Mouse (Mus musculus): ENCODE measurements around the gene Clcn2. TPM values are rescaled to one million over a fixed set of nuclear protein-coding genes. Genes with fewer than 3 reads are reported as not detected.

The Clcn2 gene
- total RNA-seq, 2 experiments from 2014 or later: 74.8 to 79.3 TPM

- intact Hi-C loops (cut with DNase I): no loop called here
- H3K27ac ChIP-seq: no peak overlapping the region
- DNase-seq (ENCODE audit: extremely low spot score in 1 of 2, low spot score in 2 of 2): peak in 1 of 2 experiments; percentile 38
- H3K4me3 ChIP-seq: no peak overlapping the region
- TF ChIP-seq CTCF (IDR thresholded peaks at IDR 0.05): peak; percentile 71
Observed at GRCm38 (mm10) chr16:20708939-20709734, 8.4 kb downstream of the Clcn2 start.

- peak overlapping the region; percentile 12 for H3K27ac ChIP-seq
- intact Hi-C loops (cut with DNase I): no loop called here
- no peak for TF ChIP-seq CTCF (IDR thresholded peaks at IDR 0.05)
- H3K4me3 ChIP-seq: no peak overlapping the region
- DNase-seq (ENCODE audit: extremely low spot score in 1 of 2, low spot score in 2 of 2): no peak
Observed at GRCm38 (mm10) chr16:20708220-20708938, 9.2 kb downstream of the Clcn2 start.

DNA sequence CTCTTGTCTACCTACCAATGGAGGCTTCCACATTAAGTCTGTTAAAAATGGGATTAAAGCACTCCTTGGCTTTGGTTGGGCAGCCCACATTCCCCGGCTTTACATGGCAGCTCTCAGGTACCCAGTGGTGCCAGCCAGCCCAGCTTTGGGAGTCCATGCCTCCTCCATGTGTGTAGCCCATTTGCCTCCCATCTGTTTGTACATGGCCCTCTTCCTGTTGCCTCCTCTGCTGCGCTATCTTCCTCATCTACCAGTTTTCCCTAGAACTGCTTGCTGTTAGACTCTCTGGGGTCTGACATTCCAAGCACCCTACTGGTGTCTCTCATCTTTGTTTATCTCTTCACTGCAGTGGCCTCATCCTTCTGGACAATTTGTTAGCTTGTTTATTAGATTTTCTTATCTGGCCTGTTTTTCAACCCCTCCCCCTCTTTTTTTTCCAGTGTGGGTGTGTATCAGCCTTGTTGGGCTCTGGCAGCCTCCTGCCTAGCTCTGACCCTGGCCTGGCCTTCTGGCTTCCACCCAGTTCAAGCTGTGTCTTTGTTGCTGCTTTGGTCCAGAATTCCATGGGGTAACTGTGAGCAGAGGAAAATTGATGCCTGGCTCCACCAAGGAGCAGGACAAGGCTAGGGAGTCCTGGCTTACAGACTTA lies 11.0 kb downstream of the Clcn2 start:
- DNase-seq (ENCODE audit: extremely low spot score in 1 of 2, low spot score in 2 of 2): peak in 1 of 2 experiments; percentile 22
- H3K4me3 ChIP-seq: no peak overlapping the region
- TF ChIP-seq CTCF (IDR thresholded peaks at IDR 0.05): no peak
- intact Hi-C loops (cut with DNase I): no loop called here
- peak overlapping the region; percentile 6; the same call in 1 of the 2 replicates for H3K27ac ChIP-seq

DNA sequence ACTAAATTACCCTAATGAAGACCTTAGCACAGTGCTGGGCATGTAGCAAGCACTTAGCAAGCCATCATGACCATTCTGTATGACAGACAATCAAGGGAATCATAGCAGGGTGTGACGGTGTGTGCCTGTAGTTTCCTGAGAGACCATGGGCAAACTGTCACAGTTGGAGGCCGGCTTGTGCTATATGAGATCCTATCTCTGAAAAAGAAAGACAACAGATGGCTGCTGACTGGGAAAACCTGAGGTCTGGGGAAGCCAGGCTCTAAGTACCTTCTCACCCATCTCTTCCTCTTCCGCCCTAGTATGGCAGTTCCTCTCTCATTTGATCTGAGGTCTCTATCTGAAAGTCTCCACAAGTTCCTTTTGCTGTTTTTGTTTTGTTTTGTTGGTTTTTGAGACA lies 11.8 kb downstream of the Clcn2 start:
- no peak for DNase-seq (ENCODE audit: extremely low spot score in 1 of 2, low spot score in 2 of 2)
- TF ChIP-seq CTCF (IDR thresholded peaks at IDR 0.05): no peak
- intact Hi-C loops (cut with DNase I): no loop called here
- Histone ChIP-seq H3K4me3 (no peak overlapping the region), H3K27ac (peak overlapping the region; percentile 45; the same call in 1 of the 2 replicates)

DNA sequence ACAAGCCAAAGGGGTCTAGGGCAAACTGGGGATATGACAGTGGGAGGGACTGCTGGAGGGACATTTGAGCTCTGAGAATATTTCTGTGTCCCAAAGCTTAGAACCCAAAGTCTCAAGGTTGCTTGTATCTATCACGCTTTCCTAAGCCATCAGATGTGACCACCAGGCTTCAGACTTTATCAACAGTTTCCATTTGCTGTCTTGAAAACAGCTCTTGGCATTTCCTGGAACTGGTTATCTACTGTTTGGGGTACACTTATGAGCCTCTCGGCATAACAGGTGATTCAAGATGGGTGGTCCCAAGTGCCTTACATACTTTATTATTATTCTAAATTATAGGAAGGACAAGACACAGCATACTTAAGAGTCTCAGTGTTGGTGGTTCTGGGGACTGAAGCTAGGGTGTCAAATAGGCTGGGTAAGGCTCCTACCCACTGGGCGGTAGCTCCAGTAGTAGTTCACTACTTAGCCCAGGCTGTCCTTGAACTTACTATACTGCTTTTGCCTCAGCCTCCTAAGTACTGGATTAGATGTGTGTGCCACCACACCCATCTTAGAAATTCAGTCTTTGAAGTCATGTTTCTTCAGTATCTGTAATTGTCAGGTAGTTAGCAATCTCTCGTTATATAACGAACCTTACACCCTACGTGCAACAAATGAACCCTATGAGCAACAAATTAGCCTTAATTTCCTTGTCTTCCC lies 13.7 kb downstream of the Clcn2 start:
- H3K27ac ChIP-seq: no peak overlapping the region
- no peak overlapping the region for H3K4me3 ChIP-seq
- DNase-seq (ENCODE audit: extremely low spot score in 1 of 2, low spot score in 2 of 2): no peak
- no peak for TF ChIP-seq CTCF (IDR thresholded peaks at IDR 0.05)
- intact Hi-C loops (cut with DNase I): loop anchor here (5.0 kb wide), 1 partner anchor 488 kb away; no protein-coding TSS in a partner anchor

DNA sequence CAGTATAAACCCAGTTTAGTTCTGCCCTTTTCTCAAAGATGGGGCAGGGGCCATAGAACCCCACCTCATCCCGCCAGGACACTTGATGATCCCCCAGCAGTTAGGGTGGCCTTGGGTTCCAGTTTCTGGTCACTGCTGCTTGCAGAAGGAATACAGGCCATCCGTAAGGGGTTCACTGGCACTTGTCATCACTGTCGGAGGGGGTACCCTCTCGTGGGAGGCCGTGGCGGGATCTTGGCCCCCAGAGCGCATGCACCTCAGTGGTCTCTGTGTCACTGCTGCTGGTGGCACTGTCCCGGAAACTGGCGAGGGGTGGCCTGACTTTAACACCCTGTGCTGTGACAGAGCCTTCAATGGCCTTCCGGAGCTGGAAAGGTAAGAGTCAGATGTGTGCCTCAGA lies 14.5 kb downstream of the Clcn2 start:
- peak in 1 of 2 experiments; percentile 20 for DNase-seq (ENCODE audit: extremely low spot score in 1 of 2, low spot score in 2 of 2)
- Histone ChIP-seq H3K4me3 (no peak overlapping the region), H3K27ac (no peak overlapping the region)
- intact Hi-C loops (cut with DNase I): loop anchor here (5.0 kb wide), 1 partner anchor 489 kb away; no protein-coding TSS in a partner anchor
- no peak for TF ChIP-seq CTCF (IDR thresholded peaks at IDR 0.05)

DNA sequence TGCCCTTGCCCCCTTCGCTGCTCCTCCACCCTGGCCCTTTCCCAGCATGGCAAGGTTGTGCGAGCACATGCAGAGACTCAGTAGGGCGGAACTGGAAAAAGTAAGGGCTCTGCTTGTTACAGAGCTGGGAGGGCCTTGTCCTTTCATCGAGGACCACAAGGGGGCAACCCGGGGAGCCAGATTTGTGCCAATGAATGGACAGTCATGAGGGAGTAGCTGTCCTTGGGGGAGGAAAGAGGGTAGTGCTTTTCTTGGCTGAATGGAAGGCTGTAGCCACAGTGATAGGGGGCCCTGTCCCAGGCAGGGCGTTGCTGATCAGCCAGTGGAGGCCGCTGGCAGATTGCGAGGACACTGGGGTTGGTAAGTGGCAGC lies 15.0 kb downstream of the Clcn2 start:
- intact Hi-C loops (cut with DNase I): loop anchor here (5.0 kb wide), 1 partner anchor 490 kb away; no protein-coding TSS in a partner anchor
- Histone ChIP-seq H3K27ac (peak overlapping the region; percentile 64; the same call in 1 of the 2 replicates), H3K4me3 (no peak overlapping the region)
- DNase-seq (ENCODE audit: extremely low spot score in 1 of 2, low spot score in 2 of 2): peak in 1 of 2 experiments; percentile 66
- TF ChIP-seq CTCF (IDR thresholded peaks at IDR 0.05): peak; percentile 68

DNA sequence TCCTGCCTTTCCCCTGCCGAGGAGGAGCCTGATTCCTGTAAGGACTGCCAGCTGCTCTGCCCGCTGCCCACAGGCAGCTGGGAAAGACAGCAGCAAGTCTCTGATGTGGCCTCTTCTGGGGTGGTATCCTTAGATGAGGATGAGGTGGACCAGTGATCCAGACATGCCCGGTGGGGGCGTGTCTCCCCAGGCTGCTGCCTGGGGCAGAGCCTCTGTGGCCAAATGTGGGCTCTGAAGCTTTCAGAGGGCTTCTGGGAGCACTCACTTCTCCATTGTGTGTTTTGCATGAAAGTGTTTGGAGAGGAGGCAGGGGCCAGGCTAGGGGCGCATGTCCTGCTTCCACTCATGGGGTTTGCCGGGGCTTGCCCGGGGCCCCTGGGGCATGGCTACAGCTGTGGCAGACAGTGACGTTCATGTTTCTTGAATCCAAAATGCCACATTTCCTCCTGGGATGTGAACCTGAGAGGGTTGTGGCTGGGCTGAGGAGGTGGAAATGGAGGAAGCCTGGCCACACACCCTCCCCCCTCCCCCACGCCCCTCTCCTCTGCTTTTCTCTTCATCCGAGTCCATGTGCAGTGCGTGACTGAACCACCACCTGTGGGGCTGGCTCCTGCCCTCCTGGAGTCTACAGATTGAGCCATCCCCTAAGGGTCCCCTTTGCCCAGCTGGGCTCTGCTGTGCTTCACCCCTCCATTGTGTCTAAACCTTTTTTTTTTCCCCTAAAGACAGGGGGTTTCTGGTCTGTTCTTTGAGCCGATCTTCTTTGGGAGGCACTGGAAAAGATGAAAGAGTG lies 15.6 kb downstream of the Clcn2 start:
- no peak for TF ChIP-seq CTCF (IDR thresholded peaks at IDR 0.05)
- no peak overlapping the region for H3K4me3 ChIP-seq
- intact Hi-C loops (cut with DNase I): loop anchor here (5.0 kb wide), 1 partner anchor 490 kb away; no protein-coding TSS in a partner anchor
- peak overlapping the region; percentile 64 for H3K27ac ChIP-seq
- DNase-seq (ENCODE audit: extremely low spot score in 1 of 2, low spot score in 2 of 2): peak in 1 of 2 experiments; percentile 18

DNA sequence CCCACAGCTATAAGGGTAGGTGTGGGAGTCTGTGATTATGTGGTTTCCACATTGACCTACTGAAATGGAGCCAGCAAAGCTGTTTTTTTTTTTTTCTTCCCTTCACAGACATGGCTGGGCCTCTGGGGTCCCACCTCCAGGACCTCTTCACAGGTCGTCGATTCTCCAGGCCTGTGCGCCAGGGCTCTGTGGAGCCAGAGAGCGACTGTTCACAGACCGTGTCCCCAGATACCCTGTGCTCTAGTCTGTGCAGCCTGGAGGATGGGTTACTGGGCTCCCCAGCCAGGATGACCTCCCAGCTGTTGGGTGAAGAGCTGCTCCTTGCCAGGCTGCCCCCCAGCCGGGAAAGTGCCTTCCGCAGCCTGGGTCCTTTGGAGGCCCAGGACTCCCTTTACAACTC lies 16.2 kb downstream of the Clcn2 start:
- H3K27ac ChIP-seq: peak overlapping the region; percentile 64
- intact Hi-C loops (cut with DNase I): loop anchor here (5.0 kb wide), 1 partner anchor 491 kb away; no protein-coding TSS in a partner anchor

DNA sequence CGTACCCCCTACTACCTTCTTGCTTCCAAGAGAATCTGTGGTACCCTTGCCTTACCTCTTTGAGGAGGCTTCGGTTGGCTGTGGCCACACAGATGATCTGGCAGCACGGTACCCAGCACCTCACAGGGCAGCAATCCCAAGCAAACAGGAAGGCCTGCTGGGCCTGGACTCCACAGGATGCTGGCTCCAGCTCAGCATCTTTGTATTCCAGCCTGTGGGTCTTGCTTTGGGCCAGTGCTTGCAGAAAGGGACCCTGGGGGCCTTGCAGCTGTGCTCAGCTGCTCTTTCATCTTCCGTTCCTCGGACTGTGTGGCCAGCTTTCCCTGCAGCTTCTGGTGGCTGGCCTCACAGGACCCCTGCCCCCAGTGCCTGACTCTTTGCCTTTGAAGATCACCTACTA lies 17.5 kb downstream of the Clcn2 start:
- intact Hi-C loops (cut with DNase I): loop anchor here (5.0 kb wide), 1 partner anchor 492 kb away; no protein-coding TSS in a partner anchor
- H3K27ac ChIP-seq: peak overlapping the region; percentile 24
- no peak for DNase-seq (ENCODE audit: extremely low spot score in 1 of 2, low spot score in 2 of 2)
- TF ChIP-seq CTCF (IDR thresholded peaks at IDR 0.05): no peak
- H3K4me3 ChIP-seq: no peak overlapping the region

More for the DNA sequence above, 16.2 kb downstream of the Clcn2 start:
- DNase-seq (ENCODE audit: extremely low spot score in 1 of 2, low spot score in 2 of 2): no peak
- H3K4me3 ChIP-seq: no peak overlapping the region
- TF ChIP-seq CTCF (IDR thresholded peaks at IDR 0.05): no peak
